Mouse (Mus musculus) ES-Bruce4 (cell line): Measurements from ENCODE around the gene Ndufaf2. TPM values are rescaled to one million over a fixed set of nuclear protein-coding genes. Genes with fewer than 3 reads are reported as not detected.

Experiments
- H3K27ac ChIP-seq: 2 replicates; pipeline ENCODE4 v1.5.1; 2012; ENCODE audit warnings: low read length, inconsistent platforms; ENCODE audit not compliant: insufficient read depth
- H3K27me3 ChIP-seq: 2 replicates; pipeline ENCODE4 v1.6.1; 2012; ENCODE audit warnings: mild to moderate bottlenecking, low read length, inconsistent platforms; ENCODE audit not compliant: control insufficient read depth, poor library complexity, insufficient read depth, severe bottlenecking
- H3K36me3 ChIP-seq: 2 replicates; pipeline ENCODE4 v1.6.1; 2012; ENCODE audit warnings: inconsistent platforms, mild to moderate bottlenecking, low read length, moderate library complexity; ENCODE audit not compliant: control insufficient read depth, poor library complexity, insufficient read depth, severe bottlenecking
- H3K4me1 ChIP-seq: one replicate; pipeline ENCODE4 v1.8.1; 2011; ENCODE audit warnings: low read length; ENCODE audit not compliant: control insufficient read depth, insufficient read depth
- H3K4me3 ChIP-seq: 2 replicates; pipeline ENCODE4 v1.5.1; 2011; ENCODE audit warnings: low read depth, mild to moderate bottlenecking, low read length
- H3K9ac ChIP-seq: 2 replicates; pipeline ENCODE4 v1.6.1; 2012; ENCODE audit warnings: low read depth, mild to moderate bottlenecking, inconsistent platforms; ENCODE audit not compliant: poor library complexity, severe bottlenecking
- H3K9me3 ChIP-seq: replicated peaks from 2 replicates; pipeline ENCODE4 v1.6.1; 2012; ENCODE audit warnings: mild to moderate bottlenecking, low read length, inconsistent platforms; ENCODE audit not compliant: control insufficient read depth, poor library complexity, insufficient read depth, severe bottlenecking
- CTCF ChIP-seq: IDR thresholded peaks from one replicate; pipeline ENCODE4 v1.8.1; 2011; ENCODE audit warnings: low read depth, low read length
- EP300 ChIP-seq: IDR thresholded peaks from 2 replicates; pipeline ENCODE4 v1.6.1; 2011; ENCODE audit warnings: low read depth, low read length; ENCODE audit not compliant: insufficient read depth
- POLR2A ChIP-seq: IDR thresholded peaks from one replicate; pipeline ENCODE4 v1.8.1; 2011; ENCODE audit warnings: low read length; ENCODE audit not compliant: insufficient read depth
- polyA plus RNA-seq: library from polyadenylated mRNA; stranded (reverse); fragments of >200 nt; gene quantifications from 2 replicates; pipeline ENCODE4 v1.2.4, GENCODE M21; 2011; ENCODE audit warnings: low read depth; ENCODE audit not compliant: missing spikeins, insufficient read depth, insufficient read length

The Ndufaf2 gene
- polyA plus RNA-seq, 1 experiment, result 103 TPM

GRCm38 (mm10) chr13:108187994-108188393, 29.6 kb upstream of the Ndufaf2 start:
- peaks cover 20% of the 10 kb centered on the region for H3K36me3 ChIP-seq
- TF ChIP-seq EP300 (no peak), POLR2A (no peak), CTCF (no peak)
- no peak overlapping the region for H3K9ac ChIP-seq
- no peaks in the 10 kb centered on the region for H3K27me3 ChIP-seq
- no peak overlapping the region for H3K4me3 ChIP-seq
- H3K9me3 ChIP-seq, result no peaks in the 10 kb centered on the region
- H3K27ac ChIP-seq, result no peak overlapping the region
- no peaks in the 10 kb centered on the region for H3K4me1 ChIP-seq

DNA sequence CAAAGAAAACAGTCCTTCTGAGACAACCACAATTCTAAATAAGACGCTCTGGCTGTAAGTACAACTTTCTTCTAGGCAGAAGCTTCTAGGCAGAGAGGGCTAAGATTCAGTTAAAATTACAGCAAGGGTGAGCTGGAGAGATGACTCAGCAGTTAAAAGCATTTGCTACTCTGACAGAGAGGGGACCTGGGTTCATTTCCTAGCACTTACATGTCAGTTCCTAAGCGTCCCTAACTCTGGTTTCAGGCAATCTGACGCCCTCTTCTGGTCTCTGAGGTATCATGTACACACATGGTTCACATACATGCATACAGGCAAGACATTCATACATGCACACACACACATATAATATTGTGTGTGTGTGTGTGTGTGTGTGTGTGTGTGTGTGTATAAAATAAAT, 27.1 kb upstream of the Ndufaf2 start:
- Histone ChIP-seq H3K27ac (no peak overlapping the region), H3K4me1 (no peaks in the 10 kb centered on the region), H3K9me3 (no peaks in the 10 kb centered on the region), H3K27me3 (no peaks in the 10 kb centered on the region), H3K9ac (no peak overlapping the region), H3K36me3 (peaks cover 32% of the 10 kb centered on the region), H3K4me3 (no peak overlapping the region)
- TF ChIP-seq POLR2A (no peak), EP300 (no peak), CTCF (no peak)

- Histone ChIP-seq H3K4me3 (no peak overlapping the region), H3K36me3 (peaks cover 32% of the 10 kb centered on the region)
Measured at GRCm38 (mm10) chr13:108184743-108185255, 26.4 kb upstream of the Ndufaf2 start.

DNA sequence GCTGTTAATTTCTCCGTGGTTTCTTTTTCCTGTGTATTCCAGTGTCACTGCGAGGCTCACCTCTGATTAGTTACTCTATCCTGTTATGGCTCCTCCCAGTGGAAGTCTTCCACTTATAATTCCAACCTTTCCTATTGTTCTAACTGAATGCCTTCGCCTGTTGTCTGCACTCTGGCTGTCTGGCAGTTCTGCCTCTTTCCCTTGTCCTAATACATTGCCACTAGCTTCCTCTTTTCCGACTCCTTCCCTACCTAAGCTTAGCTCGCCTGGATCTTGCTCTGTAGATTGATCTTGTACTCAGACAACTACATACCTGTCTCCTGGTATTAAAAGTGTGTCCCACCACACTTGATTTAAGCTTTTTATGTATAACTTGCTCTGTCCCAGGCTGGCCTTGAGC, 22.4 kb upstream of the Ndufaf2 start:
- Histone ChIP-seq H3K9me3 (peaks cover 9% of the 10 kb centered on the region), H3K36me3 (peaks cover 42% of the 10 kb centered on the region), H3K4me1 (no peaks in the 10 kb centered on the region), H3K27ac (no peak overlapping the region), H3K9ac (no peak overlapping the region), H3K27me3 (no peaks in the 10 kb centered on the region), H3K4me3 (no peak overlapping the region)
- TF ChIP-seq POLR2A, result no peak
- TF ChIP-seq CTCF, result no peak
- TF ChIP-seq EP300, result no peak

More at GRCm38 (mm10) chr13:108184743-108185255, 26.4 kb upstream of the Ndufaf2 start:
- TF ChIP-seq CTCF (no peak), POLR2A (no peak), EP300 (no peak)
- Histone ChIP-seq H3K4me1 (no peaks in the 10 kb centered on the region), H3K27me3 (no peaks in the 10 kb centered on the region), H3K27ac (no peak overlapping the region), H3K9ac (no peak overlapping the region), H3K9me3 (no peaks in the 10 kb centered on the region)

GRCm38 (mm10) chr13:108179618-108180017, 21.2 kb upstream of the Ndufaf2 start:
- TF ChIP-seq CTCF (no peak), EP300 (no peak), POLR2A (no peak)
- Histone ChIP-seq H3K36me3 (peaks cover 44% of the 10 kb centered on the region), H3K9ac (no peak overlapping the region), H3K4me1 (no peaks in the 10 kb centered on the region), H3K27ac (no peak overlapping the region), H3K9me3 (peaks cover 15% of the 10 kb centered on the region), H3K27me3 (no peaks in the 10 kb centered on the region), H3K4me3 (no peak overlapping the region)

DNA sequence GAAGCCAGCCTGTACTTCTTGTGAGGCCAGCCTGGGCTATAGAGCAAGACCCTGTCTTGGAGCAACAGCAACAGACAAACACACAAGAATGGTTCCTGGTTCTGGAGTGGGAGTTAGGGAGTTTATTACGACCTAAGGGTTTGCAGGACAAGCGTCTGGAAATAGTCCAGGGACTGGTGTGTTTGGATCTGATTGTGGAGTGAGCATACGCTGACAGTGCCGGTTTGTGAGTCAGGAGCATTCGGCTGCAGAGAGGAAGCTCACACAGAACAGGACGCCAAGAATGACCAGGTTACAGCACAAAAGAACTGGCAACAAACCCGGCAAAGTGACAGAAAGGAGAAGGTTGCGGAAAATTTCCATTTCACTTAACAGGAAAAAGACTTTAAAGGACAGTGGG, 12.1 kb upstream of the Ndufaf2 start:
- Histone ChIP-seq H3K9me3 (peaks cover 4% of the 10 kb centered on the region; the same call in 1 of the 2 replicates), H3K36me3 (peaks cover 29% of the 10 kb centered on the region)

More for the DNA sequence above, 12.1 kb upstream of the Ndufaf2 start:
- Histone ChIP-seq H3K27ac (no peak overlapping the region), H3K4me3 (no peak overlapping the region), H3K27me3 (no peaks in the 10 kb centered on the region), H3K4me1 (no peaks in the 10 kb centered on the region), H3K9ac (no peak overlapping the region)
- no peak for TF ChIP-seq CTCF
- TF ChIP-seq POLR2A, result no peak
- no peak for TF ChIP-seq EP300
